Mouse (Mus musculus): ENCODE data around the gene Kif11. TPM values are rescaled to one million over a fixed set of nuclear protein-coding genes. Genes with fewer than 3 reads are reported as not detected.
A peak's percentile ranks its signal among the peaks of the same experiment; 100 is the strongest.

Kif11 gene
- polyA plus RNA-seq, 1 experiment from 2014 or later = 121 TPM

GRCm38 (mm10) chr19:37434263-37434951 lies 58.2 kb downstream of the Kif11 start, which contains the start of gene Hhex:
Hhex (plus strand) TSS chr19:37434810.
- peak within 1 kb of the TSS; percentile 25 for H3K27ac ChIP-seq (ENCODE audit: low read depth, low read length)
- H3K36me3 ChIP-seq (ENCODE audit: control insufficient read depth, insufficient read depth, low read length) = no peaks in the 10 kb centered on the region
- ATAC-seq (replicated peaks; ENCODE audit: low FRiP score) (peak; percentile 65), DNase-seq (ENCODE audit: low spot score) (peak; percentile 80)
- peaks cover 9% of the 10 kb centered on the region for H3K4me1 ChIP-seq (replicated peaks; ENCODE audit: control insufficient read depth, insufficient read depth, low read length)
- H3K4me3 ChIP-seq (ENCODE audit: low read depth, low read length) = peak within 1 kb of the TSS; percentile 33
- under 1% methylated on average over 78 of the region's 79 CpGs for WGBS
- H3K9ac ChIP-seq (ENCODE audit: low read length) = no peak within 1 kb of the TSS; the same call in 1 of the 2 replicates
- H3K9me3 ChIP-seq (ENCODE audit: control insufficient read depth, low read length) = no peaks in the 10 kb centered on the region
- peak within 1 kb of the TSS; percentile 51 for H3K4me2 ChIP-seq (ENCODE audit: low read depth, low read length, severe bottlenecking)
- H3K27me3 ChIP-seq (ENCODE audit: control insufficient read depth, insufficient read depth, low read length) = peaks cover 72% of the 10 kb centered on the region

GRCm38 (mm10) chr19:37435041-37435852 lies 59.0 kb downstream of the Kif11 start:
- 2% methylated on average over 77 of the region's 77 CpGs for WGBS
- H3K4me2 ChIP-seq (ENCODE audit: low read depth, low read length, severe bottlenecking) = peak overlapping the region; percentile 51
- H3K9me3 ChIP-seq (ENCODE audit: control insufficient read depth, low read length) = no peaks in the 10 kb centered on the region
- peak overlapping the region; percentile 25 for H3K27ac ChIP-seq (ENCODE audit: low read depth, low read length)
- H3K36me3 ChIP-seq (ENCODE audit: control insufficient read depth, insufficient read depth, low read length) = no peaks in the 10 kb centered on the region
- no peak overlapping the region; the same call in 1 of the 2 replicates for H3K9ac ChIP-seq (ENCODE audit: low read length)
- ATAC-seq (replicated peaks; ENCODE audit: low FRiP score) (peak; percentile 37; the same call in 1 of the 2 replicates), DNase-seq (ENCODE audit: low spot score) (peak; percentile 78)
- H3K4me3 ChIP-seq (ENCODE audit: low read depth, low read length) = peak overlapping the region; percentile 33
- peaks cover 77% of the 10 kb centered on the region for H3K27me3 ChIP-seq (ENCODE audit: control insufficient read depth, insufficient read depth, low read length)
- H3K4me1 ChIP-seq (replicated peaks; ENCODE audit: control insufficient read depth, insufficient read depth, low read length) = peaks cover 9% of the 10 kb centered on the region

- Histone ChIP-seq H3K36me3 (ENCODE audit: control insufficient read depth, insufficient read depth, low read length) (no peaks in the 10 kb centered on the region), H3K27ac (ENCODE audit: low read depth, low read length) (no peak overlapping the region), H3K27me3 (ENCODE audit: control insufficient read depth, insufficient read depth, low read length) (peaks cover 78% of the 10 kb centered on the region), H3K4me1 (replicated peaks; ENCODE audit: control insufficient read depth, insufficient read depth, low read length) (peaks cover 9% of the 10 kb centered on the region), H3K9me3 (ENCODE audit: control insufficient read depth, low read length) (no peaks in the 10 kb centered on the region), H3K4me2 (ENCODE audit: low read depth, low read length, severe bottlenecking) (no peak overlapping the region), H3K9ac (ENCODE audit: low read length) (no peak overlapping the region), H3K4me3 (ENCODE audit: low read depth, low read length) (no peak overlapping the region)
- no peak for ATAC-seq (replicated peaks; ENCODE audit: low FRiP score)
- 6% methylated on average over 10 of the region's 10 CpGs for WGBS
- peak; percentile 45 for DNase-seq (ENCODE audit: low spot score)
Observed at GRCm38 (mm10) chr19:37435853-37436174, 59.6 kb downstream of the Kif11 start.

GRCm38 (mm10) chr19:37436514-37437288 lies 60.5 kb downstream of the Kif11 start:
- Histone ChIP-seq H3K27ac (ENCODE audit: low read depth, low read length) (no peak overlapping the region), H3K4me1 (replicated peaks; ENCODE audit: control insufficient read depth, insufficient read depth, low read length) (peaks cover 9% of the 10 kb centered on the region), H3K4me2 (ENCODE audit: low read depth, low read length, severe bottlenecking) (no peak overlapping the region), H3K9ac (ENCODE audit: low read length) (no peak overlapping the region), H3K36me3 (ENCODE audit: control insufficient read depth, insufficient read depth, low read length) (no peaks in the 10 kb centered on the region), H3K9me3 (ENCODE audit: control insufficient read depth, low read length) (no peaks in the 10 kb centered on the region), H3K4me3 (ENCODE audit: low read depth, low read length) (no peak overlapping the region), H3K27me3 (ENCODE audit: control insufficient read depth, insufficient read depth, low read length) (peaks cover 74% of the 10 kb centered on the region)
- 3% methylated on average over 28 of the region's 28 CpGs for WGBS
- no peak for DNase-seq (ENCODE audit: low spot score)
- ATAC-seq (replicated peaks; ENCODE audit: low FRiP score) = no peak

- DNase-seq (ENCODE audit: low spot score) (no peak), ATAC-seq (replicated peaks; ENCODE audit: low FRiP score) (no peak)
- WGBS = 2% methylated on average over 14 of the region's 14 CpGs
- Histone ChIP-seq H3K4me2 (ENCODE audit: low read depth, low read length, severe bottlenecking) (no peak overlapping the region), H3K4me3 (ENCODE audit: low read depth, low read length) (no peak overlapping the region), H3K9me3 (ENCODE audit: control insufficient read depth, low read length) (no peaks in the 10 kb centered on the region), H3K9ac (ENCODE audit: low read length) (no peak overlapping the region), H3K27ac (ENCODE audit: low read depth, low read length) (no peak overlapping the region), H3K27me3 (ENCODE audit: control insufficient read depth, insufficient read depth, low read length) (peaks cover 71% of the 10 kb centered on the region), H3K36me3 (ENCODE audit: control insufficient read depth, insufficient read depth, low read length) (no peaks in the 10 kb centered on the region), H3K4me1 (replicated peaks; ENCODE audit: control insufficient read depth, insufficient read depth, low read length) (peaks cover 9% of the 10 kb centered on the region)
Observed at GRCm38 (mm10) chr19:37437289-37437606, 61.0 kb downstream of the Kif11 start.

GRCm38 (mm10) chr19:37440181-37440580 lies 64.0 kb downstream of the Kif11 start:
- ATAC-seq (replicated peaks; ENCODE audit: low FRiP score) = no peak
- Histone ChIP-seq H3K4me3 (ENCODE audit: low read depth, low read length) (no peak overlapping the region), H3K9ac (ENCODE audit: low read length) (no peak overlapping the region), H3K9me3 (ENCODE audit: control insufficient read depth, low read length) (no peaks in the 10 kb centered on the region), H3K27ac (ENCODE audit: low read depth, low read length) (no peak overlapping the region), H3K4me1 (replicated peaks; ENCODE audit: control insufficient read depth, insufficient read depth, low read length) (peaks cover under 1% of the 10 kb centered on the region; the same call in 1 of the 2 replicates), H3K4me2 (ENCODE audit: low read depth, low read length, severe bottlenecking) (no peak overlapping the region), H3K27me3 (ENCODE audit: control insufficient read depth, insufficient read depth, low read length) (peaks cover 42% of the 10 kb centered on the region), H3K36me3 (ENCODE audit: control insufficient read depth, insufficient read depth, low read length) (no peaks in the 10 kb centered on the region)
- DNase-seq (ENCODE audit: low spot score) = peak; percentile 19
- 80% methylated on average over 4 of the region's 4 CpGs for WGBS

GRCm38 (mm10) chr19:37440708-37441475 lies 64.7 kb downstream of the Kif11 start:
- WGBS = 66% methylated on average over 16 of the region's 16 CpGs
- H3K9me3 ChIP-seq (ENCODE audit: control insufficient read depth, low read length) = no peaks in the 10 kb centered on the region
- H3K4me2 ChIP-seq (ENCODE audit: low read depth, low read length, severe bottlenecking) = no peak overlapping the region
- no peak overlapping the region for H3K27ac ChIP-seq (ENCODE audit: low read depth, low read length)
- H3K9ac ChIP-seq (ENCODE audit: low read length) = no peak overlapping the region
- peak; percentile 46 for DNase-seq (ENCODE audit: low spot score)
- no peaks in the 10 kb centered on the region for H3K4me1 ChIP-seq (replicated peaks; ENCODE audit: control insufficient read depth, insufficient read depth, low read length)
- no peak for ATAC-seq (replicated peaks; ENCODE audit: low FRiP score)
- peaks cover 35% of the 10 kb centered on the region for H3K27me3 ChIP-seq (ENCODE audit: control insufficient read depth, insufficient read depth, low read length)
- no peak overlapping the region for H3K4me3 ChIP-seq (ENCODE audit: low read depth, low read length)
- no peaks in the 10 kb centered on the region for H3K36me3 ChIP-seq (ENCODE audit: control insufficient read depth, insufficient read depth, low read length)

All from forebrain, embryonic 11.5 days (tissue).